Mouse (Mus musculus): ENCODE measurements at regions not wholly inside any gene's neighbourhood (a gene's known extent, or its start where the extent isn't known, plus 50 kb on each side); places are given as distances from the start of the nearest gene placed in this dataset.

- H3K9me3 ChIP-seq (replicated peaks; ENCODE audit: low read length): peaks cover 49% of the 10 kb centered on the region
- in situ Hi-C loops (cut with MboI; ENCODE audit: low pct_ligation_motif_present, low pct_unique_long_range_greater_than_20kb, low sequenced_read_pairs) (no loop called here), dilution Hi-C loops (cut with MboI; ENCODE audit: extremely low pct_ligation_motif_present, extremely low pct_unique_long_range_greater_than_20kb, low sequenced_read_pairs) (no loop called here)
- H3K4me2 ChIP-seq (ENCODE audit: insufficient read depth, low read depth, poor library complexity, severe bottlenecking): no peak overlapping the region
- H3K27me3 ChIP-seq (replicated peaks): no peaks in the 10 kb centered on the region
- H3K36me3 ChIP-seq (replicated peaks in 1 of 2; ENCODE audit: control insufficient read depth in 1 of 2, insufficient read depth in 1 of 2, low read length in 1 of 2): no peaks in the 10 kb centered on the region
- DNase-seq (ENCODE audit: extremely low read depth): no peak
- no peak overlapping the region for H3K9ac ChIP-seq (ENCODE audit: insufficient read depth, low read depth)
- H3K27ac ChIP-seq (ENCODE audit: insufficient read depth, low read depth): no peak overlapping the region
- H3K4me1 ChIP-seq (ENCODE audit: control insufficient read depth in 1 of 2, insufficient read depth in 2 of 2): peaks cover 7 to 15% of the 10 kb centered on the region in 2 experiments
- H3K79me2 ChIP-seq (replicated peaks; ENCODE audit: control insufficient read depth, extremely low read depth, insufficient read depth, poor library complexity, severe bottlenecking): no peaks in the 10 kb centered on the region
- no peak overlapping the region for H3K4me3 ChIP-seq (replicated peaks in 1 of 3; ENCODE audit: low read depth in 2 of 3, low read length in 2 of 3, poor library complexity in 1 of 3)
- no peak for TF ChIP-seq UBTF (IDR thresholded peaks at IDR 0.05; ENCODE audit: low read depth, low read length)
- no peak for TF ChIP-seq CHD1 (IDR thresholded peaks at IDR 0.05; ENCODE audit: low read depth, low read length)
- no peak for TF ChIP-seq USF2 (conservative IDR thresholded peaks at IDR 0.05; ENCODE audit: low read depth, low read length)
- TF ChIP-seq MYC (IDR thresholded peaks at IDR 0.05; ENCODE audit: low read depth, low read length): no peak
- TF ChIP-seq RAD21 (IDR thresholded peaks at IDR 0.05; ENCODE audit: low read depth, low read length): no peak
- TF ChIP-seq CTCF (conservative IDR thresholded peaks at IDR 0.05 in 1 of 2, IDR thresholded peaks at IDR 0.05 in 1 of 2; ENCODE audit: low read depth in 2 of 2, low read length in 2 of 2): no peak
- no peak for TF ChIP-seq MAZ (IDR thresholded peaks at IDR 0.05; ENCODE audit: low read depth, low read length)
- TF ChIP-seq KAT2A (IDR thresholded peaks at IDR 0.05; ENCODE audit: insufficient replicate concordance, low read length): no peak
- TF ChIP-seq SIN3A (IDR thresholded peaks at IDR 0.05; ENCODE audit: low read length): no peak
- TF ChIP-seq MAX (IDR thresholded peaks at IDR 0.05; ENCODE audit: low read length): no peak
- TF ChIP-seq GABPA (IDR thresholded peaks at IDR 0.05; ENCODE audit: insufficient replicate concordance, low read depth, low read length): no peak
- no peak for TF ChIP-seq ETS1 (conservative IDR thresholded peaks at IDR 0.05; ENCODE audit: low read depth, low read length)
- TF ChIP-seq JUN (IDR thresholded peaks at IDR 0.05; ENCODE audit: insufficient read depth, low read depth, low read length): no peak
- TF ChIP-seq NELFE (IDR thresholded peaks at IDR 0.05; ENCODE audit: low read depth, low read length): no peak
- TF ChIP-seq PAX5 (IDR thresholded peaks at IDR 0.05; ENCODE audit: low read length): no peak
- TF ChIP-seq POLR2AphosphoS2 (IDR thresholded peaks at IDR 0.05; ENCODE audit: low read depth, low read length): no peak
- no peak for TF ChIP-seq BHLHE40 (IDR thresholded peaks at IDR 0.05; ENCODE audit: low read depth, low read length)
- TF ChIP-seq JUND (conservative IDR thresholded peaks at IDR 0.05; ENCODE audit: low read depth, low read length): no peak
These were observed 79.0 kb downstream of the Arl4c start for GRCm38 (mm10) chr1:88623040-88623439.

- Histone ChIP-seq H3K9me3 (replicated peaks; ENCODE audit: low read length) (peaks cover 49% of the 10 kb centered on the region), H3K27ac (ENCODE audit: insufficient read depth, low read depth) (no peak overlapping the region), H3K4me2 (ENCODE audit: insufficient read depth, low read depth, poor library complexity, severe bottlenecking) (no peak overlapping the region), H3K9ac (ENCODE audit: insufficient read depth, low read depth) (no peak overlapping the region), H3K4me3 (replicated peaks in 1 of 3; ENCODE audit: low read depth in 2 of 3, low read length in 2 of 3, poor library complexity in 1 of 3) (no peak overlapping the region), H3K4me1 (ENCODE audit: control insufficient read depth in 1 of 2, insufficient read depth in 2 of 2) (peaks cover 4 to 9% of the 10 kb centered on the region in 2 experiments), H3K27me3 (replicated peaks) (no peaks in the 10 kb centered on the region), H3K79me2 (replicated peaks; ENCODE audit: control insufficient read depth, extremely low read depth, insufficient read depth, poor library complexity, severe bottlenecking) (no peaks in the 10 kb centered on the region), H3K36me3 (replicated peaks in 1 of 2; ENCODE audit: control insufficient read depth in 1 of 2, insufficient read depth in 1 of 2, low read length in 1 of 2) (no peaks in the 10 kb centered on the region)
- TF ChIP-seq MAFK (IDR thresholded peaks at IDR 0.05; ENCODE audit: insufficient replicate concordance, low read length) (no peak), JUND (conservative IDR thresholded peaks at IDR 0.05; ENCODE audit: low read depth, low read length) (no peak), E2F4 (IDR thresholded peaks at IDR 0.05; ENCODE audit: insufficient replicate concordance, low read depth, low read length) (no peak), TBP (conservative IDR thresholded peaks at IDR 0.05; ENCODE audit: low read depth, low read length) (no peak), MXI1 (IDR thresholded peaks at IDR 0.05; ENCODE audit: low read depth, low read length) (no peak), ZKSCAN1 (IDR thresholded peaks at IDR 0.05; ENCODE audit: borderline replicate concordance, low read depth, low read length) (no peak), ETS1 (conservative IDR thresholded peaks at IDR 0.05; ENCODE audit: low read depth, low read length) (no peak), GABPA (IDR thresholded peaks at IDR 0.05; ENCODE audit: insufficient replicate concordance, low read depth, low read length) (no peak), ELF1 (IDR thresholded peaks at IDR 0.05; ENCODE audit: low read depth, low read length) (no peak), ZC3H11A (IDR thresholded peaks at IDR 0.05; ENCODE audit: low read depth, low read length) (no peak), IRF4 (IDR thresholded peaks at IDR 0.05; ENCODE audit: low read depth, low read length) (no peak), MAZ (IDR thresholded peaks at IDR 0.05; ENCODE audit: low read depth, low read length) (no peak), MYC (IDR thresholded peaks at IDR 0.05; ENCODE audit: low read depth, low read length) (no peak), CTCF (conservative IDR thresholded peaks at IDR 0.05 in 1 of 2, IDR thresholded peaks at IDR 0.05 in 1 of 2; ENCODE audit: low read depth in 2 of 2, low read length in 2 of 2) (no peak), RCOR1 (conservative IDR thresholded peaks at IDR 0.05; ENCODE audit: low read depth, low read length) (no peak), SMC3 (IDR thresholded peaks at IDR 0.05; ENCODE audit: low read depth, low read length) (no peak), NRF1 (IDR thresholded peaks at IDR 0.05; ENCODE audit: low read depth, low read length) (no peak), POLR2A (IDR thresholded peaks at IDR 0.05; ENCODE audit: low read depth, low read length) (no peak), CHD1 (IDR thresholded peaks at IDR 0.05; ENCODE audit: low read depth, low read length) (no peak), SIN3A (IDR thresholded peaks at IDR 0.05; ENCODE audit: low read length) (no peak)
- DNase-seq (ENCODE audit: extremely low read depth): no peak
- dilution Hi-C loops (cut with MboI; ENCODE audit: extremely low pct_ligation_motif_present, extremely low pct_unique_long_range_greater_than_20kb, low sequenced_read_pairs) (no loop called here), in situ Hi-C loops (cut with MboI; ENCODE audit: low pct_ligation_motif_present, low pct_unique_long_range_greater_than_20kb, low sequenced_read_pairs) (no loop called here)
These were observed 79.7 kb downstream of the Arl4c start for GRCm38 (mm10) chr1:88622356-88622755.
